Mouse (Mus musculus) cerebellum, adult 11 months (tissue): Measurements from ENCODE around the gene Kcnj6.
"Not testable (repeated sequence)": the region's sequence is repeated elsewhere in the genome, so short reads cannot be mapped to it uniquely, and the experiment has no call there.

Source experiments
- DNase-seq: peaks from one replicate; pipeline ENCODE4 v3.0.0; 2022

Gene Kcnj6

DNA sequence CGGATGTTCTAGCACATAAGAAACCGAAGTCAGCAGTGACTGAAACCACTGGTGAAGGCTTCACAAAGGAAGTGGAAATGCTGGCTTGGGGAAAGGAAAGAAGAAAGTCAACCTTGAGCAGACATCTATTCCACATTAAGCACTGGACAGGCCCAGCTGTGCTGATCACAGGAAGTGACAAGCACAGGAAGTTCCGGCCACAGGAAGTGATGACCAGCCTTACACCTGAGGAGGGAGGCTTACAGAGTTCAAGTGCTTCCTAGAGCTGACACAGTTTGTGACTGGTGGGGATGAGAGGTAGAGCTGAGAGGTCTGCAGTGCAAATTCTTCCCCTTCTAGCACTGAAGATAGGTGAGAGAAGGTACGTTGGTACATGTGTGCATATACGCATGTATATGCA, 151.5 kb downstream of the Kcnj6 start:
- DNase-seq: no peak

DNA sequence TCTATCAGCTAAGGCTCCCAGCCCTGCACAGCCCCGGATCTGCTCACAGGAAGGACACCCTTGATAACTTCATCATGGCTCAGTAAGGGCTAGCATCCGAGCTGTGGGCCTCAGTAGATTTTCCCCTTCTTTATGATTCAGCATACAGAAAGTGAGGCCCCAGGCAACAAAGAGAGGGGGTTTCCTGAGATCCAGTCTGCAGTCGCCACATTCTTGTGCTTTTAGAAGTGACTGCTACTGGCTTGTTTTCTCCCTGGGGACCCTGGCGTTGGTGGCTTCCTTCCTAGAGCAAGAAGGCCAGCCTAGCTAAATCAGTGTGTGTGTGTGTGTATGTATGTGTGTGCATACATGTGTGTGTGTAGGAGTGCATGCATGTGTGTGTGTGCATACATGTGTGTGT, 152.7 kb downstream of the Kcnj6 start:
- DNase-seq: no peak

DNA sequence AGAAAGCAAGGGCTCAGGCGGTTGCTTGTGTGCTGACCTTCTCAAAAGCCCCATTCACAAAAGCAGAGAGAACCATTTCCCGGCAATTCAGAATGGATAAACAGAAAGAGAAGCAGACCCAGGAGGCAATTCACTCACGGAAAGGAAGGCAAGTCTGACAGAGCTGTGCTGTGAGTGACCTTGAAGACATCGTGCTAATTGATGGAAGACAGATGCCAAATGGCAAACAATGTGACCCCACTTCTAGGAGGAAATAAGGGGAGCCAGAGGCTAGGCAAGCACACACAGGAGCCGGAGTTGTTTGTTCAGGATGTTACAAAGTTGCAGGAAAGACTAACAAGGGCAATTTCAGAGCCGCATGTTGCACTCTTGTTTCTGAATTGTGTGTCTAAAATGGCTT, 158.1 kb downstream of the Kcnj6 start:
- DNase-seq: no peak

DNA sequence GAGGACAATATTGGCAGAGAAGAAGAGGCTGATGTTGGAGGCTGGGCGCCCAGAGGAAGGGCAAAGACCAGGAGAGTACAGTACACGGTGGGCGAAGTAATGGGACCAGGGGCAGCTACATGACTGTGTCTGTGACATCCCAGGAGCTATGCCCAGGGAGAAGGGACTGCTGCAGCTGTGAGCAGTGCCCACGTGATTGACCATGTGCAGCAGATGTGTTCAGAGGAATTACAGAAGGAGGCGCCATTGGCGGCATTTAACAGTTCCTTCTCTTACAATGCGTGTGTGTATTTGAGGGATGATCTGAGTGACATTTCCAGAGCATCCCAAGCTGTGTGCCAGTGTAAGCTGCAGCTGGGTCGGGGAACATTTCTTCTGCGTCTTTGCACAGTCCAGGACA, 159.6 kb downstream of the Kcnj6 start:
- DNase-seq: no peak

DNA sequence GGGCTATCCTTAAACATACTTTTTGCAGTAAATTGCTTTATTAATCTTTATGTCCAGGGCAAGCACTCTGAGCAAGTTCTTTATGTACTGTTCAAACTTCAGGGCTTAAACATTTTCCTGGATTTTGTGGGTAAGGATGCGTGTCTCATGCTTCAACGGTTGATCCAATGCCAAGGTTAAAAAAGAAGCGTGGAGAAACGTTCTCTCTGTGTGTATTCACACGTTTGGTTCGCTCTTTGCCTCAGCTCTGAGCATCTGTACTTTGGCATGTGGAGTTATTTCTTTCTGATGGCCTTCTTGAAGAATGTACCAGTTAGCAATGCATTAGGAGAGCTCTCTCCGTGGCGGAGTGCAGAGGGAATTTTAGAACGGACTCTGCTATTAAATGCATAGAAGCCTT, 163.0 kb downstream of the Kcnj6 start:
- DNase-seq: no peak

DNA sequence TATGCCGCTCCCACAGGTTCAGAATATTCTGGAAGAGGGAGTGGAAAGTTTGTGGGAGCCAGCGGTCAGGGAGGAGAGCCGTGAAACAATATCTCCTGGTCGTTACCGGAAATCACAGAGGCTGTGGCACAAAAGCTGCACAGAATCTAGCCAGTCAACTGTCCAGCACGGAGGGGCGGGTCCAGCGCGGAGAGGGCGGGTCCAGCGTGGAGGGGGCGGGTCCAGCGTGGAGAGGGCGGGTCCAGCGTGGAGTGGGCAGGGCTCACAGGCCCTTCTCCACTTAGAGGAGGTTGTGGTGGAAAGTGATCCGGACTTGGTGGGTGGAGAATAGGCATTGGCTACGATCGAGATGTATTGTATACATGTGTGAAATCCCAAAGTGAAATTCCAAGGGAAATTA, 169.3 kb downstream of the Kcnj6 start:
- no peak for DNase-seq

DNA sequence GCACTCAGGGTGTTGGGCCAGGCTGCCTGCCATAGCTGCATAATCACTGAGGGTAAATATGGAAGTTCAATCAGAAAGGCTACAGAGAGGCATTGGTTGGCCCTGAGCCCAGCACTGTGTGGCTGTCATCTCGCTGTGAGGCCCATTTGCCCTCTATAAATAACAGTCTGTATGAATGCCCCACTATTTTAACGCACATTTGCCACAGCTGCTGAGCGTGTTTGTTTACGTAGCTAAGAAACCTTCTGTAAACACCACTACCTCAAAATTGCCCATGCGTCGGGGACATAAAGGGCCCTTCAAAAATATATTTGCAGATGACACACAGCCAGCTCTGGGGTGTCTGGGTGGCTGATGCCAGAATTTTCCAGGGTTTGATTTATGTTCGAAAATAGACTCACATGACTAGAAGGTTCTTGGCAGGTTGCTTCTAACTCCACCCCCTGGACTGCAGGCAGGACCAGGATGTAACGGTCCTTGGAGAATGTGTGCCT, 170.4 kb downstream of the Kcnj6 start:
- DNase-seq: peak; percentile 51

DNA sequence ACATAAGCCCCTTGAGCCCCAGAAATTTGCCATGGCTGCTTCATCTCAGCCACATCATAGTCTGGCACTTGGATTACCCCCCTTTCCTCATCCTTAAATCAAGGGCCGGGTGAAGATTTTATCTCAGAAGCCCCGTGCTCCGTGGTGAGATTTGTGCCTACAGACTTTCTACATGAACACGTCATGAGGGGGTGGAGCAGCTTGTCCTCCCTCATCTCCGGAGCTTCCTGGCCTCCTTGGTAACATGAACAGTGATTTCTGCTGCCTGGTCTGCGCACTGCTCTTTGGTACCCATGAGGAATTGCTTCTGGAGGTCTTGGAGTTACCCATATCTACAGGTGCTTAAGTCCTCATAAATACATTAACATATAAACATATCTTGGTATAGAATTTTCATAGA, 172.2 kb downstream of the Kcnj6 start:
- no peak for DNase-seq

DNA sequence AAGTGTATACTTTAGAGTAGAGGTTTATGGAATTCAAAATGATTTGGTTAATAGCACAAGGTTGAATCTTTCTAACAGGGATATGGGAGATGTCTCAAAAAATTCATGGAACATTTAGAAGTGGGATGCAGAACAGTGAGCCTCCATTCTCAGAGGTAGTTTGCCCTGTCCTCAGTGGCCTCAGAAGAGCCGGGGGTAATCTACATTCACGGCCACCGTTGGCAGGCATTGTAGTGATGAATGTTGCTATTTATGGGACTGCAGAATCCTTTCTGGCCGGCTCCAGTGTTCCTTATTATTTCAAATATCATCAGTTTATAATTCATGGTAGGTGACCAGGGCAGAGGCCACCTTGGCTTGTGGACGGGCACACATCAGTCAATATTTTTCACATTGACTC, 174.9 kb downstream of the Kcnj6 start:
- DNase-seq: no peak

DNA sequence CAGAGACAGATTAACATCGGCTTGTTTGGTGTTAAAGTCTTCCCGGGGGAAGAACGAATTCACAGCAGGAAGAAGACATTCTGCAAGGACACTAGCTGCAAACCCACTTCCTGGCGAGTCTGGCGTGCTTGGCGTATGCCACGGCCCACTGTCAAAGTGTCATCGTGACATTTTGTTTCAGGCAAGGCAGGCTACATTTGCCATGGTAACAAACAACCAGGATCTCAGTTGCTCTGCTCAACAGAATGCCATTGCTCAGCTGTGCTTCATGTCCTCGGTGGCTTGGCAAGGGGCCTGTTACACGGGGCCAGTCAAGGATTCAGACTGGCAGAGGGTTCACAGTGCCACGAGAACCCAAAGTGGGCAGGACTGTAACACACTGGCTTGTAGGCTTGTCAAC, 175.9 kb downstream of the Kcnj6 start:
- no peak for DNase-seq

DNA sequence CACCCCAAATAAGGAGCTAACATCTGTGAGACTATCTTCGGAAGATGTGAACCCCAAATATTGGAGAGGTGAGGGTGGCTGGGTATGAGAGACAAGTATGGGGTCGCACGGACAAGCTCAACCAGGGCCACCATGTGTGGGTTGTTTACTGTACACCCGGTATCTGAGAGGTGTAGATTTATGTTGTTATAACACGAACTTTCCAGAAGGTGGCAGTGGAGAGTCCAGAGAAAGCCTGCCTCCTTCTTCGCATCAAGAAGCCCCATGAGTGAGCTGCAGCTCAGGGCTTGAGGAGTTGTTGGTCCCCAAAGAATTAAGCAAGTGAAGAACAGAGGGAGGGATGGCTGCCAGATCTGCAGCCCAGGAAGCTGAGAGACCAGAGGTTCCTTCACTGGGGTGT, 181.1 kb downstream of the Kcnj6 start:
- DNase-seq: peak; percentile 60

DNA sequence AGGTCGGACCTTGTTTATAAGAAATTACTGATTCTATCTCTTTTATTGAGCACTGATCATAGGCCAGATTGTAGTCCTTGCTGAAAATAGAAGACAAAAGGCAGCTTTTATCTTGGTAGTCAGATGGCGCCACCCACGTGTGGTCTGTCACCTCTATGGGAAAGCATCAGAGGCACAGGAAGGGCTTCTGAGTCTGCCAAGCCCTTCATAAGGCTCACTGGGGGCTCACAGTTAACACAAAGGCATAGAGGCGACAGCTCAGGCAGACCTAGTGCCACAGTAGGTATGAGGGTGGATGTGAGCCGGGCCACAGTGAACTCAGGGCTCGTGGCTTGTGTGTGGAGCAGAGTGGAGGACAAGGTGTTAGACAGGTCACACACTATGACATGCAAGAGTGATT, 181.6 kb downstream of the Kcnj6 start:
- DNase-seq: peak; percentile 33

DNA sequence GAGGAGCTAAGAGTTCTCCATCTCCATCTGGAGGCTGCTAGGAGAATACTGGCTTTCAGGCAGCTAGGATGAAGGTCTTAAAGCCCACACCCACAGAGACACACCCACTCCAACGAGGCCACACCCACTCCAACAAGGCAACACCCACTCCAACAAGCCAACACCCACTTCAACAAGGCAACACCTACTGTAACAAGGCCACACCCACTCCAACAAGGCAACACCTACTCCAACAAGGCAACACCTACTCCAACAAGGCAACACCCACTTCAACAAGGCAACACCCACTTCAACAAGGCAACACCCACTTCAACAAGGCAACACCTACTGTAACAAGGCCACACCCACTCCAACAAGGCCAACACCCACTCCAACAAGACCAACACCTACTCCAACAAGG, 188.2 kb downstream of the Kcnj6 start:
- not testable (repeated sequence) for DNase-seq

DNA sequence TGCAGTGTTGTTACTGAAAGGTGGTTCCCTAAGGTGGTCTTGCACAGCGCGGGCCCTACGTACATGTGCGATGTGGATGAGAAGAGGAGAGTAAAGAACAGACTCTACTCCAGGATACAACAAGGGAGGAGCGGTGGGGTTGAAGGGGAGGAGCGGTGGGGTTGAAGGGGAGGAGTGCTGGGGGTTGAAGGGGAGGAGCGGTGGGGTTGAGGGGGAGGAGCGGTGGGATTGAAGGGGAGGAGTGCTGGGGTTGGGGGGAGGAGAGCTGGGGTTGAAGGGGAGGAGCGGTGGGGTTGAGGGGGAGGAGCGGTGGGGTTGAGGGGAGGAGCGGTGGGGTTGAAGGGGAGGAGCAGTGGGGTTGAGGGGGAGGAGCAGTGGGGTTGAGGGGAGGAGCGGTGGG, 199.3 kb downstream of the Kcnj6 start:
- DNase-seq: no peak

DNA sequence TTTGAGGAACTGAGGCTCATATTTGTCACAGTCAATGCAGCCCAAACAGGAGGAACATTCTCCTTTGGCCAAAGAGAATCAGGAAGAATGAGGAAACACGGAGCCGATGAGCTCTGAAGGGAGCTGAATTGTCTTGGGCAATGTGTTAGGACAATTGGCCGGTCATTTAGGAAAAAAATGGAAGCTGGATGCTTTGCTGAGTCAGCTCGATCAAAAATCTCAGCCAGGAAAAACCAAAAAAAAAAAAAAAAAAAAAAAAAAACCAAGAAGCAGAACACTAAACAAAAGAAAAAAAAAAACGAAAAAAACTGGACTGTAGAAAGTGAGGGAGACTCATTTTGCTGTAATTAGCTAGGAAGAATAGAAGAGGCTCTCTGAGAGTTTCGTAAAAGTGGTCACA, 200.1 kb downstream of the Kcnj6 start:
- DNase-seq: no peak

DNA sequence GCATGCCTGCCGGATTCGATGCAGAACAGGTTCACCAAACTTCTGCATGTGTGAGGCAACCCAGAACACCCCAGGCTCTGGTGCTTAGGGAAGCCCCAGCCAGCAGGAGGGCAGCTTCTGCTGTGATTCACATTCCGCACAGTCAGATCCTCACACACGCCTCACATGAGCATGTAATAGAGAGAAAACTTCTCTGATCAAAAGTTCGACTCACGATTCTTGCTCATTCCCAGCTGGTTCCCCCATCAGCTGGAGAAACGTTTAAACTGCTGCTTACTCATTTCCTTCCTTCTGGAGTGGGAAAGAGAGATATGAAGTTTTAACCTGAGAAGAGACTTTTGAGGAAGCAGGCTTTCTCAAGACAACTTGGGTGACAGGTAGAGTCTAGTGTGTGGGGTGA, 204.5 kb downstream of the Kcnj6 start:
- DNase-seq: no peak

DNA sequence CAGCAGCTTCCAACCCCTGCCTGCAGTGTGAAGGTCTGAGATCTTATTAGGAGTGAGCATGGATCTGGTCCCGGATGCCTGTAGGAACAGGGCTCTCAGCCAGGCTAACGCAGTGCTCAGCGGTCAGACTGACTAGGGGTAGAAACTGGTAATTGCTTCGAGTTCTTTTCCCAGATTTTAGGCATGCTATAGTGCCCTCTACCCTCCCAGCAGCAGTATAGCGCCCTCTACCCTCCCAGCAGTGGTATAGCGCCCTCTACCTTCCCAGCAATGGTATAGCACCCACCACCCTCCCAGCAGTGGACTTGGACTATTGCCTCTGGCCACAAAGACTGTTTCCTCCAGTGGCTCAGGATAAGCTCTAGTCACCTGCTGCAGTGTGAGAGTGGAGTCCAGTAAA, 207.5 kb downstream of the Kcnj6 start:
- DNase-seq: peak; percentile 50

DNA sequence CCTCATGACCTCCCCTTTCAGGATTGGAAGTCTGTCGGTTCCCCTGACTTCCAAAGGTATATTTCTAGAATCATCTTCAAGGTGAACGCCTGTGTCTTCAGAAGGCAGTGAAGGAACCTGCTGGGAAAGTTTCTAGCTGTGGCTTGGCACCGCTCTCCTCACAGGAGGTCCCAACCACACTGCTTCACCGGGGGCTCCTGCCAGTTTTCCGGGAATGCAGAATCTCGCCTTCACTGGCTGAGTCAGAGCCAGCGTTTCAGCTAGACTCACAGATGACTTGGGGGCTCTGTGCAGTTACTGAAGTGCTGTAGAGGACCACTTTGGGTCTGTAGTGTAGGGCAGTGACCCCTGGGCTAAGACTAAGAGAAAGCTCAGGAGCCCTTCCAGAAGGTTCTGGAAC, 208.8 kb downstream of the Kcnj6 start:
- no peak for DNase-seq

DNA sequence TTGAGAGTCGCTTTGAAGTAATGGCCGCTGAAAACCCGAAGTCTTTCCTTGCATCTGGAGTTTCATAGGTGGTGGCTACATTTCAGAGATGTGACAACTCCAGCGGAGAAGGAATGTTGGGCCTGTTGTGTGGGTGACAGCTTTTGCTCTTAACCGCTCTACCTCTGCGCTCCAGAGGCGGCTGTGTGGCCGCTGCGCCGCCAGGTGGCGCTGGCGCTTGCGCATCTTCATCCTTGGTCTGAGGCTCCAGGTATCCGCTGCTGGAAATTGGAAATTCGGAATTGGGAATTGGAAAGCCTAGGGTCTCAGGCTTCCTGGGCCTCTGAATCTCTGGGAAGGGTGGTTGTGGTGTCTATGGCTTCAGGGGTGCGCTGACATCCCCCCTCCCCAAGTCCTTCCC, 209.3 kb downstream of the Kcnj6 start:
- peak; percentile 78 for DNase-seq

DNA sequence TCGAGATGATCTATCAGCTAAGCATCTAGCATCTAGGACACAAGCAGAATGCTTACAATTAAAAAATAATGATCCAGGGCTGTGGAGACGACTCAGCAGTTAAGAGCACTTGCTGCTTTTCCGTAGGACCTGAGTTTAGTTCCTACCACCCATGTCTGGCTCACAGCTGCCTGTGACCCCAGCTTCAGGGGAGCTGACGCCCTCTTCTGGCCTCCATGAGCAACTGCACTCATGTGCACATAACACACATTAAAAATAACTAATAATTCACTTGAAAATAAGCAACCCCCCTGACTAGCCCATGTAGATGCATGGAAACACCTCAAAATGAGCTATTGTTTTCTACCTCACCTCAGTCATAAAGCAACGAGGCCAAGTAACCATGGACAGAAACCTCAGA, 211.6 kb downstream of the Kcnj6 start:
- no peak for DNase-seq

DNA sequence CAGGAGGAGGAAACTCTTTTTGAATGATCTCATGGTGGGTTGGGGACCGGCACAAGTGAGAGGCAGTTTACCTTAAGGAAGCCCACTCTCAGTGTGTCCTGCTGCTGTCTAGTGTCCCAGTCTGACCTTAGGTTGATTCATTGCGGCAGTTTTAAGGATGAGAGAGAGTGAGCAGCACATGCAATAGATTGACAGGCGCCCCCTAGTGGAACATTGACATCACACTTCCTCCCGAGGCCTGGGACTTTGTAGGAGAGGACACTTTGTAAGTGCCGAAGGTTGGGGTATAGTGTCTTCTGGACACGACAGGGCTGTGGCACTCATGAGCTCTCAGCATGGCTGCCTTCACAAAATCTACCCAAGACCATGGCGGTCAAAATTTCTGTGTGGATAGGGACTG, 213.8 kb downstream of the Kcnj6 start:
- DNase-seq: no peak

DNA sequence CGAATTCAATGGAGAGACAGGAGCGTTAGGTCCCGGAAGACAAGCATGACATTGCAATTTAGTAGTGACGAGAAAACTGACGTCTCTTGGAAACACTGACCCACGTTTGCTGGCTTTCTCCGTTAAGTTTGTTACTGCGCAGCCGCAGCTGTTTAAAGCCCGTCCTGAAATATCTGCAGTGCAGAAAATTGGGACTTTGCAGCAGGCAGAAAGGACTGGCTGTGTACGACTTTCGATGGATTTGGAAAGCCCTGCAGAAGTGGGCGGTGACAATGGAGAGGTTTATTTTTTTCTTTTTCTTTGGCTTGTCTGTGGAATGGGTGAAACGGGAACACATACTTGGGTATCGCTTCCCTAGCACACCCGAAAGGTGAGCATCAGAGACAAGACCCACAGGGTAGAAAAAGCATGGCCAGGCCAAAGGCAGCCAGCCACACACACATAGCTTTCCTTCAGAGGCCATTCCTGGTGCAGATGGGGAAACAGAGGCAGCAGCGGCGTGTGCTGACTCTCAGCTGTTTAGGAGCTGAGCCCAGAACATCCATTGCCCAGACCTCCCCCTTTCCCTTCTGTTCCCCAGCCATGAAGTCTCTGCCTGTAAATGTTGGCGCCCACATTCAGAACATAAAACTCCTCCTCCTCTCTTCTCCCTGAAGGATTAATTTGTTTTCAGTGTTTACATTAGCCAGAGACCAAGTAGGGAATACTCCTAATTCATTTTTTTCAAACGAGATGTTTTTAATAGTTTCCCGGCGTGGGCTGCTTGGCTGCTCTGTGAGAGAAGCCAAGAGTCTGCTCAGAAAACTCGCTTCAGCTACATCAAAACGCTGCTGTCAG, 215.2 kb downstream of the Kcnj6 start:
- no peak for DNase-seq

DNA sequence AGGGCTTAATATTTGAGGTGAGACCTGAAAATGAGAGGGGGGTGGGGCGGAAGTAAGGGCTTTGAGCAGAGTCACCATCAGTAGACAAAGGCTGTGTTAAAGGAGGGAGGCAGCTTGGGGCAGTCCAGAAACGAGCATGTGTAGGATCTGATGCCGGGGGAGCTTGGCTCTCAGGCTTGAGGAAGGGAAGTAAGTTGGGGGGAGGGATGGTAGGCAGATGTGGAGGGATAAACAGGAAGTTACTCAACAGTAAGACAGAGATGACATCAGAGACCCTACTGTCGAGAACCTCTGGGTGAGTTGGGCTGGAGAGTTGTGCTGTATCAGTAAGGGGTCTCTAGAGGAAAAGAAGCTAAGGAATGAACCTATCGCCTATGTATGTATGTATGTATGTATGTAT, 223.6 kb downstream of the Kcnj6 start:
- no peak for DNase-seq

DNA sequence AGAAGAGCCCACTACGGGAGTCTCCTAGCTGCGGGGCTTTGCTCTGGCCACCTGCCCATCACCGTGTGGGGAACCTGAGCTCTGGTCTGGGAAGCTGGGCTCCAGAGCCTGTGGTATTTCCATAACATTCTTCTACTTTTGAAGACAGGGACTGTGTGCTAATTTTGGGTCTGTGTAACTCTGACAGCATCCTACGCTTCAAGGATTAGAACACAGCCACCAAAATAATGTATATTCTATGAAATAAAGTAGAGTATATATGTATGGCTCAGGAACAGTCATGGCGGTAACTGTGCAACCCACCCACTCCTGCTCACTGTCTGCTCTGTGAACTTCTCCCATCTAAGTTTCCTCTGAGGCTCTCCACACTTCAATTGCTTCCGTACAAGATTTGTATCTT, 229.9 kb downstream of the Kcnj6 start:
- DNase-seq: no peak

DNA sequence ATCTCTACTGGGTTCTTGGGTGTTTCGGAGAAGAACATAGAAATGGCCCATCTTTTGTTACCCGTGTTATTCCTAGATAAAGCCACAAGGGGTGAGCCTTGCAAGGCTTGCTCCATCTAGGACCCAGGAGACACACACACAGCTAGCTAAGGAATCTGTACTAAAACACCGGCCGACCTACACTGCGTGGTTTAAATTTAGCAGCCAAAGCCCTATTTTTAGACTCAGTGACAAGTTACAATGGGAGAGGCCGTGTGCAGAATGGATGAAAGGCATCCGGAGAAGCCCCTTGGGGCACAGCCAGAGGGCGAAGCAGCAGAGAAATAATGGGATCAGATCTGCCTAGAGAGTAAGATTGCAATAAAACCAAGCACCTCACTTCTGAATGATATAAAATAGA, 232.4 kb downstream of the Kcnj6 start:
- DNase-seq: no peak
